Mouse (Mus musculus): Measurements from ENCODE around the gene Ddah1. TPM values are rescaled to one million over a fixed set of nuclear protein-coding genes. Genes with fewer than 3 reads are reported as not detected.

The Ddah1 gene
- polyA plus RNA-seq, 1 experiment from 2014 or later: 55.7 TPM

- no peak overlapping the region for H3K27ac ChIP-seq
- no peak overlapping the region for H3K4me3 ChIP-seq
- H3K36me3 ChIP-seq: no peaks in the 10 kb centered on the region
- H3K9ac ChIP-seq: no peak overlapping the region
- WGBS: 85% methylated on average over 5 of the region's 5 CpGs
- H3K4me1 ChIP-seq: no peaks in the 10 kb centered on the region
- no peaks in the 10 kb centered on the region for H3K27me3 ChIP-seq
- ATAC-seq (ENCODE audit: low FRiP score, low read depth): no peak
- H3K9me3 ChIP-seq: no peaks in the 10 kb centered on the region
- H3K4me2 ChIP-seq (replicated peaks): no peak overlapping the region
Measured at GRCm38 (mm10) chr3:145852041-145852440, 93.6 kb downstream of the Ddah1 start.

- H3K9me3 ChIP-seq: no peaks in the 10 kb centered on the region
- no peak for ATAC-seq (ENCODE audit: low FRiP score, low read depth)
- H3K4me2 ChIP-seq (replicated peaks): no peak overlapping the region
- H3K27ac ChIP-seq: no peak overlapping the region
- no peak overlapping the region for H3K9ac ChIP-seq
- H3K27me3 ChIP-seq: no peaks in the 10 kb centered on the region
- peaks cover 3% of the 10 kb centered on the region; the same call in 1 of the 2 replicates for H3K36me3 ChIP-seq
- WGBS: 96% methylated on average over 4 of the region's 4 CpGs
- H3K4me3 ChIP-seq: no peak overlapping the region
- no peaks in the 10 kb centered on the region for H3K4me1 ChIP-seq
Measured at GRCm38 (mm10) chr3:145852800-145853199, 94.3 kb downstream of the Ddah1 start.

- no peaks in the 10 kb centered on the region for H3K27me3 ChIP-seq
- no peaks in the 10 kb centered on the region for H3K4me1 ChIP-seq
- no peaks in the 10 kb centered on the region for H3K9me3 ChIP-seq
- no peak overlapping the region for H3K9ac ChIP-seq
- H3K4me2 ChIP-seq (replicated peaks): no peak overlapping the region
- peaks cover 3% of the 10 kb centered on the region; the same call in 1 of the 2 replicates for H3K36me3 ChIP-seq
- WGBS: 96% methylated on average over 4 of the region's 4 CpGs
- no peak overlapping the region for H3K27ac ChIP-seq
- no peak overlapping the region for H3K4me3 ChIP-seq
- ATAC-seq (ENCODE audit: low FRiP score, low read depth): no peak
Measured at GRCm38 (mm10) chr3:145853713-145854112, 95.2 kb downstream of the Ddah1 start.

DNA sequence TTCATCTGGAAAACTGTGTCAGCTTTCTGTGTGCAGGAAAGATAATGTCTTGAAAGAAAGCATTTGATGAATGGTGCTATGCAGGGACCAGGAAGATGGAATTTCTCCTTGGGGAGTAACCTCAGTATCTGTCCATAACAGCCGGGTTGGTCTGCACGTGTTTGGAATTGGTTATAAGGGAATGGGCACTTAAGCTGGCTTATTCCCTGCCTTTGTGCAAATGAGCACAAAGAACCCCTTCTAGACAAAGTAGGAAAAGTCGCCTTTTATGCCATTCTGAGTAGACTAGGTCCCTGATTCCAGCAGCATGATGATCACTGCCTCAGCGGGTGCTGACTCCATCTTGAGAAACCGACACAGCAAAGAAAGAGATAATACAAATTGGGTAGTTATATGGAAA, 96.0 kb downstream of the Ddah1 start:
- H3K4me2 ChIP-seq (replicated peaks): no peak overlapping the region
- no peak overlapping the region for H3K9ac ChIP-seq
- H3K9me3 ChIP-seq: no peaks in the 10 kb centered on the region
- no peak overlapping the region for H3K27ac ChIP-seq
- peaks cover 3% of the 10 kb centered on the region; the same call in 1 of the 2 replicates for H3K36me3 ChIP-seq
- 83% methylated on average over 5 of the region's 5 CpGs for WGBS
- no peak for ATAC-seq (ENCODE audit: low FRiP score, low read depth)
- H3K27me3 ChIP-seq: no peaks in the 10 kb centered on the region
- H3K4me1 ChIP-seq: no peaks in the 10 kb centered on the region
- H3K4me3 ChIP-seq: no peak overlapping the region

GRCm38 (mm10) chr3:145855299-145855698, 96.8 kb downstream of the Ddah1 start:
- Histone ChIP-seq H3K27ac (no peak overlapping the region), H3K4me1 (no peaks in the 10 kb centered on the region), H3K9ac (no peak overlapping the region), H3K4me3 (no peak overlapping the region), H3K9me3 (no peaks in the 10 kb centered on the region), H3K4me2 (replicated peaks) (no peak overlapping the region), H3K27me3 (no peaks in the 10 kb centered on the region), H3K36me3 (peaks cover 3% of the 10 kb centered on the region; the same call in 1 of the 2 replicates)
- 90% methylated on average over 6 of the region's 6 CpGs for WGBS
- ATAC-seq (ENCODE audit: low FRiP score, low read depth): no peak

- peaks cover 3% of the 10 kb centered on the region; the same call in 1 of the 2 replicates for H3K36me3 ChIP-seq
Measured at GRCm38 (mm10) chr3:145858388-145858787, 99.9 kb downstream of the Ddah1 start.

GRCm38 (mm10) chr3:145862521-145862920, 104.0 kb downstream of the Ddah1 start:
- Histone ChIP-seq H3K9ac (no peak overlapping the region), H3K4me1 (peaks cover 5% of the 10 kb centered on the region; the same call in 1 of the 2 replicates), H3K9me3 (no peaks in the 10 kb centered on the region), H3K4me3 (no peak overlapping the region), H3K36me3 (peaks cover under 1% of the 10 kb centered on the region; the same call in 1 of the 2 replicates), H3K27me3 (no peaks in the 10 kb centered on the region), H3K27ac (no peak overlapping the region), H3K4me2 (replicated peaks) (no peak overlapping the region)
- 39% methylated on average over 4 of the region's 4 CpGs for WGBS
- no peak for ATAC-seq (ENCODE audit: low FRiP score, low read depth)

More at GRCm38 (mm10) chr3:145858388-145858787, 99.9 kb downstream of the Ddah1 start:
- Histone ChIP-seq H3K9ac (no peak overlapping the region), H3K4me3 (no peak overlapping the region), H3K4me1 (no peaks in the 10 kb centered on the region), H3K27ac (no peak overlapping the region), H3K4me2 (replicated peaks) (no peak overlapping the region), H3K9me3 (no peaks in the 10 kb centered on the region), H3K27me3 (no peaks in the 10 kb centered on the region)
- ATAC-seq (ENCODE audit: low FRiP score, low read depth): no peak
- WGBS: 93% methylated on average over 5 of the region's 5 CpGs

GRCm38 (mm10) chr3:145864033-145864712, 105.7 kb downstream of the Ddah1 start:
- H3K4me1 ChIP-seq: peaks cover 5% of the 10 kb centered on the region; the same call in 1 of the 2 replicates
- ATAC-seq (ENCODE audit: low FRiP score, low read depth): no peak
- H3K36me3 ChIP-seq: no peaks in the 10 kb centered on the region
- no peaks in the 10 kb centered on the region for H3K9me3 ChIP-seq
- H3K27me3 ChIP-seq: no peaks in the 10 kb centered on the region
- no peak overlapping the region for H3K27ac ChIP-seq
- H3K4me2 ChIP-seq (replicated peaks): no peak overlapping the region
- H3K4me3 ChIP-seq: no peak overlapping the region
- 77% methylated on average over 8 of the region's 8 CpGs for WGBS
- H3K9ac ChIP-seq: no peak overlapping the region

GRCm38 (mm10) chr3:145864713-145865233, 106.3 kb downstream of the Ddah1 start:
- Histone ChIP-seq H3K4me2 (replicated peaks) (no peak overlapping the region), H3K27me3 (no peaks in the 10 kb centered on the region), H3K36me3 (no peaks in the 10 kb centered on the region), H3K4me3 (no peak overlapping the region), H3K9me3 (no peaks in the 10 kb centered on the region), H3K27ac (no peak overlapping the region), H3K9ac (no peak overlapping the region), H3K4me1 (peaks cover 5% of the 10 kb centered on the region; the same call in 1 of the 2 replicates)
- WGBS: 87% methylated on average over 7 of the region's 10 CpGs
- ATAC-seq (ENCODE audit: low FRiP score, low read depth): no peak

GRCm38 (mm10) chr3:145872680-145873079, 114.2 kb downstream of the Ddah1 start:
- 91% methylated on average over 9 of the region's 9 CpGs for WGBS
- Histone ChIP-seq H3K27ac (no peak overlapping the region), H3K4me2 (replicated peaks) (no peak overlapping the region), H3K4me1 (peaks cover 8% of the 10 kb centered on the region; the same call in 1 of the 2 replicates), H3K9me3 (no peaks in the 10 kb centered on the region), H3K36me3 (no peaks in the 10 kb centered on the region), H3K4me3 (no peak overlapping the region), H3K9ac (no peak overlapping the region), H3K27me3 (no peaks in the 10 kb centered on the region)
- no peak for ATAC-seq (ENCODE audit: low FRiP score, low read depth)

- H3K4me2 ChIP-seq (replicated peaks): no peak overlapping the region
- H3K4me1 ChIP-seq: peaks cover 8% of the 10 kb centered on the region; the same call in 1 of the 2 replicates
- H3K27ac ChIP-seq: no peak overlapping the region
- H3K36me3 ChIP-seq: no peaks in the 10 kb centered on the region
- H3K4me3 ChIP-seq: no peak overlapping the region
- no peaks in the 10 kb centered on the region for H3K9me3 ChIP-seq
- no peak for ATAC-seq (ENCODE audit: low FRiP score, low read depth)
- 88% methylated on average over 1 of the region's 1 CpGs for WGBS
- no peak overlapping the region for H3K9ac ChIP-seq
- H3K27me3 ChIP-seq: 0 out of 2 replicates have a peak, but pooled peaks cover under 1% of the 10 kb centered on the region
Measured at GRCm38 (mm10) chr3:145873271-145873670, 114.8 kb downstream of the Ddah1 start.

GRCm38 (mm10) chr3:145874126-145874525, 115.7 kb downstream of the Ddah1 start:
- Histone ChIP-seq H3K27me3 (0 out of 2 replicates have a peak, but pooled peaks cover 3% of the 10 kb centered on the region), H3K4me1 (peaks cover 8% of the 10 kb centered on the region; the same call in 1 of the 2 replicates), H3K9ac (no peak overlapping the region), H3K4me3 (no peak overlapping the region), H3K36me3 (no peaks in the 10 kb centered on the region), H3K27ac (no peak overlapping the region), H3K4me2 (replicated peaks) (no peak overlapping the region), H3K9me3 (no peaks in the 10 kb centered on the region)
- WGBS: 92% methylated on average over 4 of the region's 4 CpGs
- ATAC-seq (ENCODE audit: low FRiP score, low read depth): no peak

Data from limb, embryonic 13.5 days (tissue).